Mouse (Mus musculus) megakaryocyte, embryonic 14.5 days (primary cell): ENCODE measurements around the gene Ap2b1.

Experiments used
- FLI1 ChIP-seq: IDR thresholded peaks from 2 replicates; pipeline ENCODE4 v1.6.1; 2012; ENCODE audit warnings: low read length, inconsistent platforms, mixed read lengths
- GATA1 ChIP-seq: IDR thresholded peaks from 3 replicates; pipeline ENCODE4 v1.6.1; 2012; ENCODE audit warnings: mixed read lengths, low read length, inconsistent platforms, borderline replicate concordance

DNA sequence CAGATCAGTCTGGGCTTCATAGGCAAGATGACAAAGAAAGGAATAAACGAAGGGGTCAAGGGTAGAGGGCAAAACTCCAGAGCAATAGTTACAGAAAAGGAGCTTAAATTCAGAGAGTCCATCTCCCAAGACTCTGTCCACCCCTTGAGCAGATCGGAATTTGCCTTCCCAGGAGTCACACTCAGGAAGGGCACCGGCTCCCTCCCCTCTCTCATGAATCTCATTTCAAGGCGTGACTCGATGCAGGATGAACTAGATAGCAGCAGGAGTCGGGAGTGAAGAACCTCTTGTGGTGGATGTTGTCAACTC is 28.0 kb upstream of the Ap2b1 start:
- TF ChIP-seq GATA1 (no peak), FLI1 (no peak)
